Mouse (Mus musculus) midbrain, embryonic 12.5 days (tissue): ENCODE measurements at regions not wholly inside any gene's neighbourhood (a gene's known extent, or its start where the extent isn't known, plus 50 kb on each side); places are given as distances from the start of the nearest gene placed in this dataset.

Experiments
- ATAC-seq: fragments of 200-750 bp; cut with Nextera tagmentation; 2 replicates; pipeline ENCODE4 v1.8.0; 2017; ENCODE audit warnings: low read depth, moderate TSS enrichment, moderate library complexity; ENCODE audit not compliant: low FRiP score
- H3K27ac ChIP-seq: fragments of 300-500 bp; sonication (generic); replicated peaks from 2 replicates; pipeline ENCODE4 v1.5.1; 2016; ENCODE audit warnings: mild to moderate bottlenecking
- H3K27me3 ChIP-seq: fragments of 300-500 bp; sonication (generic); 2 replicates; pipeline ENCODE4 v1.6.1; 2016; ENCODE audit warnings: mild to moderate bottlenecking
- H3K36me3 ChIP-seq: fragments of 300-500 bp; sonication (generic); 2 replicates; pipeline ENCODE4 v1.6.1; 2016
- H3K4me1 ChIP-seq: fragments of 300-500 bp; sonication (generic); 2 replicates; pipeline ENCODE4 v1.6.1; 2016
- H3K4me2 ChIP-seq: fragments of 300-500 bp; sonication (generic); replicated peaks from 2 replicates; pipeline ENCODE4 v1.6.1; 2016; ENCODE audit warnings: mild to moderate bottlenecking, moderate library complexity
- H3K4me3 ChIP-seq: fragments of 300-500 bp; sonication (generic); 2 replicates; pipeline ENCODE4 v1.5.1; 2016; ENCODE audit warnings: mild to moderate bottlenecking
- H3K9ac ChIP-seq: fragments of 300-500 bp; sonication (generic); replicated peaks from 2 replicates; pipeline ENCODE4 v1.6.1; 2016; ENCODE audit warnings: mild to moderate bottlenecking, moderate library complexity
- H3K9me3 ChIP-seq: fragments of 300-500 bp; sonication (generic); 2 replicates; pipeline ENCODE4 v1.6.1; 2016; ENCODE audit warnings: mild to moderate bottlenecking
- WGBS: fragments of 180-500 bp; shearing (Covaris S2); methylation state at CpG from one replicate; pipeline ENCODE4 v1.1.7; 2016; 5-methylcytosine and 5-hydroxymethylcytosine counted together

DNA sequence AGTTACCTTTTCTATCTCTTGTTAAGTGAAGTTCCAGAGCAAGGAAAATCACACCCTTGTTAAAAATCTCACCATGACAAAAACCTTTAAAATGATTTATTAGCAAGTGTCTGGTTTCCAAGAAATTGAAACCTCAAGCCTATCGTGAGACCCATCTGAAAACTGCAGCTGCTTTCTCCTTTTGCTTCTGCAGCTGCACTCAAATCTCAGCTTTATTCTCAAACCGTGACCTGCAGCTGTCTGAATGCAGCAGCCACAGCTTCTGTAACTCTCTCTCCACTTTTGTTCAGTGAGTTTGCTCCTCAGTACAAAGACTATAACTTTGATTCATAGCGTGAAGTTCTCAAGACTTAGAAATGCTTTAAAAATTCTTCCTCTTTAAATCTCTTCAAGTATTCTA, 713.3 kb upstream of the Pom121l12 start:
- peak; percentile 80; the same call in 1 of the 2 replicates for ATAC-seq
- Histone ChIP-seq H3K4me2 (no peak overlapping the region), H3K27ac (no peak overlapping the region), H3K27me3 (no peaks in the 10 kb centered on the region), H3K9me3 (no peaks in the 10 kb centered on the region), H3K4me3 (no peak overlapping the region), H3K4me1 (no peaks in the 10 kb centered on the region), H3K36me3 (no peaks in the 10 kb centered on the region), H3K9ac (no peak overlapping the region)
- WGBS = 47% methylated on average over 3 of the region's 3 CpGs

GRCm38 (mm10) chr11:13893301-13893700, 705.8 kb upstream of the Pom121l12 start:
- H3K36me3 ChIP-seq = no peaks in the 10 kb centered on the region
- H3K4me2 ChIP-seq = no peak overlapping the region
- no peaks in the 10 kb centered on the region for H3K27me3 ChIP-seq
- no peak overlapping the region for H3K27ac ChIP-seq
- no peaks in the 10 kb centered on the region for H3K9me3 ChIP-seq
- no peak overlapping the region for H3K9ac ChIP-seq
- ATAC-seq = no peak
- no peaks in the 10 kb centered on the region for H3K4me1 ChIP-seq
- H3K4me3 ChIP-seq = no peak overlapping the region
